ENCODE assay signal across 15 mouse cellular contexts in the genomic region with DNA sequence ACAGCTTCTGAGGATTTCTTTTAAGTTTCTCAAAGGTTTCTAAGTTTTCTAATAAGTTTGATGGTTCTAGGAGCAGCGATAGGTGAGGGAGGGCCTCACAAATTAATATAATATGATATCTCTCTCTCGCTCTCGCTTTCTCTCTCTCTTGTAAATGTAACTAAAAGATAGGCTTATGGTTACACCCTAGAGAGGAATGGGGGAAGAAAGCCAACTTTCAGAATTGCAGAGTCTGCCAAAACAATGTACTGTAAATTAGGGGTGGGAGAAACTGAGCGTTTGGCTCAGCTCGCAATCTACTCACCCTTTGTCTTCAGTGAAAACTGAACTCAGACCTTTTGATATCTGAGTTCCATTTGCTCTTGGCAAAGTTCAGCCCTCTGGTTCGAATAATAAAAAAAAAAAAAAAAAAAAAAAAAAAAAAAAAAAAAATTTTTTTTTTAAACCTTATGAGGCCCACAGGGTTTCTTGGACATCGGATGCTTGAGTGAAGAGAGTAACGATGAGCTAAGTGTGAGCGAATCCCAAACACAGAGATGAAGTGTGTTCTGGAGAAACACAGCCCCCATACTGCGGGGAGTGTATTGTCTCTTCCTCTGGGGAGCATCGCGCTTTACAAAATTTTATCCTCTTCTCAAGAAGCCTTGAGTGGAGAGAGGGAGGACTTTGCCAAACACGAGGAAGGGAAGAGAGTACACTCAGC. TPM values are rescaled to one million over a fixed set of nuclear protein-coding genes. Genes with fewer than 3 reads are reported as not detected.
DNase-seq lines count a peak whose midpoint lies in the region; ATAC-seq and TF ChIP-seq lines count a peak whose summit lies in the region.
"Had no signal": no experiment of that assay in that cellular context is flagged by ENCODE, and none has a peak within 500 bp of the region (broad histone marks: within the 10 kb centered on the region; RNA-seq: fewer than 3 reads in every experiment).

No protein-coding gene starts in this region.

- no peak for TF ChIP-seq POLR2A in limb, embryonic 14.5 days (IDR thresholded peaks at IDR 0.05; ENCODE audit: borderline replicate concordance, extremely low read depth, insufficient read depth, insufficient read length)

- WGBS in forebrain, embryonic 14.5 days: 79% methylated on average over 13 of the region's 13 CpGs
- 86% methylated on average over 13 of the region's 13 CpGs for WGBS in forebrain, embryonic 13.5 days
- WGBS in limb, embryonic 14.5 days: 68% methylated on average over 13 of the region's 13 CpGs
- 93% methylated on average over 13 of the region's 13 CpGs for whole genome bisulfite sequencing in limb, embryonic 10.5 days

- H3K4me3 ChIP-seq in forebrain, embryonic 14.5 days (ENCODE audit: low read depth, low read length): no peak overlapping the region
- H3K4me3 ChIP-seq in forebrain, embryonic 13.5 days: no peak overlapping the region
- H3K4me3 ChIP-seq in limb, embryonic 14.5 days (replicated peaks; ENCODE audit: low read length): no peak overlapping the region
- H3K4me3 ChIP-seq in limb, embryonic 10.5 days: no peak overlapping the region
- H3K4me3 ChIP-seq in ES-E14 (ENCODE audit: insufficient read depth in 1 of 2, low read depth in 1 of 2, low read length in 2 of 2, poor library complexity in 1 of 2, severe bottlenecking in 1 of 2): no peak overlapping the region

- DNase-seq in forebrain, embryonic 14.5 days (ENCODE audit: low spot score): peak; percentile 34
- peak; percentile 82 for DNase-seq in limb, embryonic 14.5 days (ENCODE audit: low spot score)
- no peak for DNase-seq in limb, embryonic 10.5 days (ENCODE audit: low spot score)
- DNase-seq in ES-E14 (ENCODE audit: low read depth, low spot score): no peak
- no peak for DNase-seq in cerebellum, adult 9-10 months
- DNase-seq in right cerebral cortex, postnatal 36 days (ENCODE audit: low spot score in 2 of 2): no peak
- DNase-seq: cerebellum, adult 11 months; heart, postnatal 4 days; liver, postnatal 0 days; midbrain, embryonic 14.5 days; right cerebral cortex, postnatal 4 days; thymus, postnatal 25 days had no signal

- H3K27me3 ChIP-seq in forebrain, embryonic 14.5 days (replicated peaks; ENCODE audit: control insufficient read depth, insufficient read depth, low read length): no peaks in the 10 kb centered on the region
- no peaks in the 10 kb centered on the region for H3K27me3 ChIP-seq in forebrain, embryonic 13.5 days
- no peaks in the 10 kb centered on the region for H3K27me3 ChIP-seq in limb, embryonic 14.5 days (ENCODE audit: control insufficient read depth, insufficient read depth, low read length)
- no peaks in the 10 kb centered on the region for H3K27me3 ChIP-seq in limb, embryonic 10.5 days (ENCODE audit: low read depth, poor library complexity, severe bottlenecking)

- no peaks in the 10 kb centered on the region for H3K9me3 ChIP-seq in forebrain, embryonic 14.5 days (replicated peaks; ENCODE audit: control insufficient read depth, low read length)
- no peaks in the 10 kb centered on the region for H3K9me3 ChIP-seq in forebrain, embryonic 13.5 days (replicated peaks)
- no peaks in the 10 kb centered on the region for H3K9me3 ChIP-seq in limb, embryonic 14.5 days (ENCODE audit: control insufficient read depth, low read length)
- no peaks in the 10 kb centered on the region for H3K9me3 ChIP-seq in limb, embryonic 10.5 days (replicated peaks)
- H3K9me3 ChIP-seq in ES-E14 (ENCODE audit: control insufficient read depth, insufficient read depth, low read depth, low read length): no peaks in the 10 kb centered on the region; the same call in 1 of the 2 replicates
- H3K9me3 ChIP-seq: G1E had no signal

- no peaks in the 10 kb centered on the region for H3K36me3 ChIP-seq in forebrain, embryonic 14.5 days (ENCODE audit: control insufficient read depth, insufficient read depth, low read length)
- no peaks in the 10 kb centered on the region for H3K36me3 ChIP-seq in forebrain, embryonic 13.5 days (ENCODE audit: poor library complexity, severe bottlenecking)
- no peaks in the 10 kb centered on the region for H3K36me3 ChIP-seq in limb, embryonic 14.5 days (ENCODE audit: control insufficient read depth, insufficient read depth, low read length)
- no peaks in the 10 kb centered on the region for H3K36me3 ChIP-seq in limb, embryonic 10.5 days
- H3K36me3 ChIP-seq in ES-E14 (ENCODE audit: control insufficient read depth, insufficient read depth, low read length, poor library complexity, severe bottlenecking): no peaks in the 10 kb centered on the region
- H3K36me3 ChIP-seq: G1E had no signal

- in situ Hi-C loops in ES-E14 (cut with MboI; ENCODE audit: low sequenced_read_pairs in 2 of 2, unreplicated experiment in 2 of 2): no loop called here

- no peak overlapping the region for H3K27ac ChIP-seq in forebrain, embryonic 14.5 days (ENCODE audit: low read depth, low read length)
- H3K27ac ChIP-seq in forebrain, embryonic 13.5 days: no peak overlapping the region
- 0 out of 2 replicates have a peak overlapping the region, but pooled peaks have one; percentile 50 for H3K27ac ChIP-seq in limb, embryonic 14.5 days (replicated peaks; ENCODE audit: low read depth, low read length)
- no peak overlapping the region for H3K27ac ChIP-seq in limb, embryonic 10.5 days
- H3K27ac ChIP-seq in ES-E14 (ENCODE audit: insufficient read depth, low read depth, low read length, poor library complexity, severe bottlenecking): no peak overlapping the region

- no peak for ATAC-seq in forebrain, embryonic 14.5 days
- no peak for ATAC-seq in forebrain, embryonic 13.5 days
- ATAC-seq in limb, embryonic 14.5 days (ENCODE audit: low FRiP score, low read depth): peak; percentile 70
- peak; percentile 30 for ATAC-seq in megakaryocyte progenitor cell, adult 5-6 weeks (replicated peaks; ENCODE audit: poor library complexity)
- ATAC-seq: liver, postnatal 0 days had no signal

- H3K4me1 ChIP-seq in forebrain, embryonic 14.5 days (ENCODE audit: control insufficient read depth, insufficient read depth, low read length): no peaks in the 10 kb centered on the region
- H3K4me1 ChIP-seq in forebrain, embryonic 13.5 days: peaks cover 4% of the 10 kb centered on the region; the same call in 1 of the 2 replicates
- H3K4me1 ChIP-seq in limb, embryonic 14.5 days (ENCODE audit: control insufficient read depth, insufficient read depth, low read length): peaks cover 5% of the 10 kb centered on the region; the same call in 1 of the 2 replicates
- peaks cover 8% of the 10 kb centered on the region for H3K4me1 ChIP-seq in limb, embryonic 10.5 days
- H3K4me1 ChIP-seq in ES-E14 (ENCODE audit: control insufficient read depth in 2 of 2, insufficient read depth in 2 of 2, low read length in 2 of 2, poor library complexity in 1 of 2): peaks cover 6 to 21% of the 10 kb centered on the region in 2 experiments; a peak in 2 of 4 replicates

- no peak overlapping the region for H3K4me2 ChIP-seq in forebrain, embryonic 14.5 days (ENCODE audit: low read length)
- no peak overlapping the region for H3K4me2 ChIP-seq in forebrain, embryonic 13.5 days
- no peak overlapping the region for H3K4me2 ChIP-seq in limb, embryonic 14.5 days (replicated peaks; ENCODE audit: low read depth, low read length, severe bottlenecking)

- H3K9ac ChIP-seq in forebrain, embryonic 14.5 days (ENCODE audit: low read length): no peak overlapping the region
- H3K9ac ChIP-seq in forebrain, embryonic 13.5 days: no peak overlapping the region
- no peak overlapping the region for H3K9ac ChIP-seq in limb, embryonic 14.5 days (ENCODE audit: low read depth, low read length, severe bottlenecking)
- no peak overlapping the region for H3K9ac ChIP-seq in ES-E14 (ENCODE audit: insufficient read depth, low read depth, low read length, poor library complexity, severe bottlenecking)
- H3K9ac ChIP-seq: liver, postnatal 0 days had no signal

TF ChIP-seq in ES-E14, 5 proteins besides CTCF, POLR2A, EP300 and RAD21:
- peak; percentile 78; the same call in 1 of the 2 replicates for TF ChIP-seq ZNF384 (IDR thresholded peaks at IDR 0.05; ENCODE audit: low read depth, low read length)
- TF ChIP-seq HCFC1 (IDR thresholded peaks at IDR 0.05; ENCODE audit: borderline replicate concordance, insufficient read depth, low read length): no peak

RNA-seq across cellular contexts. Expression of a gene that starts 3.6 kb away (rescaled TPM):
- 155 and 158 TPM in 2 replicates for polyA plus RNA-seq in forebrain, embryonic 14.5 days (2014; fragmentation: Nextera tagmentation; extraction: Ambion mirVana)
- polyA plus RNA-seq in forebrain, embryonic 13.5 days (2015; fragmentation: Nextera tagmentation; extraction: Ambion mirVana): 120 and 130 TPM in 2 replicates
- polyA plus RNA-seq in limb, embryonic 14.5 days (2012; rRNA removed): 101 and 111 TPM in 2 replicates
- 157 and 159 TPM in 2 replicates for polyA plus RNA-seq in limb, embryonic 14.5 days (2014; fragmentation: Nextera tagmentation; extraction: Ambion mirVana)
- 138 and 152 TPM in 2 replicates for polyA plus RNA-seq in limb, embryonic 10.5 days (2016; fragmentation: Nextera tagmentation; extraction: Ambion mirVana)
- total RNA-seq in ES-E14 (2012; rRNA removed): 190 and 210 TPM in 2 replicates
- total RNA-seq in megakaryocyte progenitor cell, adult 5-6 weeks (2015): 55.6 and 57.3 TPM in 2 replicates
- 46.9 and 62.8 TPM in 2 replicates for total RNA-seq in megakaryocyte progenitor cell, adult 5-6 weeks (2017)

Comparison
In these comparisons a context has a peak if more than half of its experiments do, and no peak if none do; other contexts are left out.
1. DNase-seq: peak in forebrain, embryonic 14.5 days (single experiment) and limb, embryonic 14.5 days (single experiment); none in limb, embryonic 10.5 days (single experiment), ES-E14 (single experiment), cerebellum, adult 9-10 months (single experiment) and right cerebral cortex, postnatal 36 days (0 of 2).
2. ATAC-seq: peak in limb, embryonic 14.5 days (single experiment) and megakaryocyte progenitor cell, adult 5-6 weeks (single experiment); none in forebrain, embryonic 14.5 days (single experiment) and forebrain, embryonic 13.5 days (single experiment).